Mouse (Mus musculus): ENCODE results near the gene Olfr876. TPM values are rescaled to one million over a fixed set of nuclear protein-coding genes. Genes with fewer than 3 reads are reported as not detected.
"Not testable (repeated sequence)": the region's sequence is repeated elsewhere in the genome, so short reads cannot be mapped to it uniquely, and the experiment has no call there.

Olfr876 gene
- polyA plus RNA-seq (2015; fragmentation: Nextera tagmentation; extraction: Ambion mirVana): not detected in 2 replicates

DNA sequence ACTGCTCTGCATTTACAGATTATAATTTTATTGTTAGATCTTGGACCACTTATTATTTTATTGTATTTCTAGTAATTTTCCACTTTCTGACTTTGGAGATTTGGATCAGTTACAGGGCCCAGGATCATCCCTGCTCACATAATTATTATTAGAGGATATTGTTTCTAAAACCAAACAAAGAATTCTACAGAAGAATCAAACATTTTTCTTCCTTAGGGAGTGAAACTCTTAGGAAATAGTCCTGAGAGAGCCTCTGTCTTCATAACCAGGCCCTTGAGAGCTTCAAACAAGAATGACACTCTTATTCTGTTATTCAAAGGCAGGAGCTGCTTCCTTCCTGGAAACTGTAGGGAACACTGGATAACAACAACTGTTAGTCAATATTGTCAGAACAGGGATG lies at the start of gene Olfr876:
Olfr876 (plus strand) TSS at position 301 of the 400 bp plus-strand sequence.
- H3K36me3 ChIP-seq (ENCODE audit: control insufficient read depth, insufficient read depth, low read length): no peaks in the 10 kb centered on the region
- no peaks in the 10 kb centered on the region for H3K4me1 ChIP-seq (replicated peaks; ENCODE audit: control insufficient read depth, insufficient read depth)
- H3K4me2 ChIP-seq (replicated peaks; ENCODE audit: low read depth): no peak within 1 kb of the TSS
- H3K9ac ChIP-seq (ENCODE audit: low read length): no peak within 1 kb of the TSS
- DNase-seq (ENCODE audit: low spot score): no peak
- TF ChIP-seq CTCF (IDR thresholded peaks at IDR 0.05; ENCODE audit: low read depth): no peak
- no peak for TF ChIP-seq EP300 (optimal IDR thresholded peaks at IDR 0.05)
- H3K27me3 ChIP-seq (ENCODE audit: control insufficient read depth, insufficient read depth, low read length): no peaks in the 10 kb centered on the region
- no peak for ATAC-seq (ENCODE audit: low FRiP score, low TSS enrichment)
- H3K4me3 ChIP-seq (ENCODE audit: low read depth, low read length): no peak within 1 kb of the TSS
- H3K27ac ChIP-seq (replicated peaks): no peak within 1 kb of the TSS
- H3K9me3 ChIP-seq (ENCODE audit: control insufficient read depth, low read length): no peaks in the 10 kb centered on the region

DNA sequence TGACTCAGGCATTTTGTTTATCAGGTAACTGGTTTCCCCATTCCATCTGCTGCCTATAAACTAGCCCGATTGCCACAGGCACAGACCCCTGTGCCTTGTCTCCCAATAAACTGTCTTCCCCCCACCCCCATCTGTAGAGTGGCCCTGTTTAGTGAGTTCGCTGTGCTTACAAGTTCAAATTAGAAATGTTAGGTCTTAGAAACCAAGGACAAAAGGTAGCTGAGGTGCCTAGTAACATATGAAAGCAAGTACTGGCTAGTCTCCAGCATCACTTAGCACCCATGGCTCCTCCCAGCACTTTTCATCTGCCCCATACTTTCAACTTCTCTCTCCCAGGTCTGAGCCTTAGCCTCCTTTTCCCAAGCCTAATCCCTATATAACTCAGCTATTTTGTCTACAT lies 41.1 kb upstream of the Olfr876 start:
- DNase-seq (ENCODE audit: low spot score) (no peak), ATAC-seq (ENCODE audit: low FRiP score, low TSS enrichment) (no peak)
- Histone ChIP-seq H3K36me3 (ENCODE audit: control insufficient read depth, insufficient read depth, low read length) (no peaks in the 10 kb centered on the region), H3K4me3 (ENCODE audit: low read depth, low read length) (no peak overlapping the region), H3K9me3 (ENCODE audit: control insufficient read depth, low read length) (no peaks in the 10 kb centered on the region), H3K4me1 (replicated peaks; ENCODE audit: control insufficient read depth, insufficient read depth) (no peaks in the 10 kb centered on the region), H3K9ac (ENCODE audit: low read length) (no peak overlapping the region), H3K27ac (replicated peaks) (no peak overlapping the region), H3K27me3 (ENCODE audit: control insufficient read depth, insufficient read depth, low read length) (no peaks in the 10 kb centered on the region), H3K4me2 (replicated peaks; ENCODE audit: low read depth) (no peak overlapping the region)
- 80% methylated on average over 2 of the region's 2 CpGs for WGBS
- TF ChIP-seq CTCF (IDR thresholded peaks at IDR 0.05; ENCODE audit: low read depth) (no peak), EP300 (optimal IDR thresholded peaks at IDR 0.05) (no peak)

DNA sequence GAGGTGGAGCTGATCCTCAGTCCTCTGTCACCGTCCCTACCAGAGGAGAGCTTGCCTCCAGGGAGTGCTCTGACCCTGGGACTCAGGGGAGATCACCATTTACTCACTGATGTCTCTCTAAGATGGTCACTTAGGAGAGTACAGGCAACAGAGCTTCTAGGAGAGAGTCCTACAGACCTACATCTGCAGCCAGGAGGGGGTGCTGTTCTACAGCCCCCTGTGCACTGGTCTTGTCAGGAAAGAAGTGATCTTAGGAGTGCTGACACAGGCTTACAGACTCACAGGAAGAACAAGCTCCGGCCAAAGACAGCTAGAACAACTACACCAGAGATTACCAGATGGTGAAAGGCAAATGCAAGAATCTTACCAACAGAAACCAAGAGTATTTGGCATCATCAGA lies 40.3 kb upstream of the Olfr876 start:
- Histone ChIP-seq H3K4me1 (replicated peaks; ENCODE audit: control insufficient read depth, insufficient read depth) (no peaks in the 10 kb centered on the region), H3K9me3 (ENCODE audit: control insufficient read depth, low read length) (no peaks in the 10 kb centered on the region), H3K4me2 (replicated peaks; ENCODE audit: low read depth) (no peak overlapping the region), H3K27ac (replicated peaks) (no peak overlapping the region), H3K27me3 (ENCODE audit: control insufficient read depth, insufficient read depth, low read length) (no peaks in the 10 kb centered on the region), H3K9ac (ENCODE audit: low read length) (no peak overlapping the region), H3K36me3 (ENCODE audit: control insufficient read depth, insufficient read depth, low read length) (no peaks in the 10 kb centered on the region), H3K4me3 (ENCODE audit: low read depth, low read length) (no peak overlapping the region)
- WGBS: 52% methylated on average over 2 of the region's 2 CpGs
- no peak for ATAC-seq (ENCODE audit: low FRiP score, low TSS enrichment)
- no peak for TF ChIP-seq EP300 (optimal IDR thresholded peaks at IDR 0.05)
- peak; percentile 37; the same call in 1 of the 2 replicates for TF ChIP-seq CTCF (IDR thresholded peaks at IDR 0.05; ENCODE audit: low read depth)
- no peak for DNase-seq (ENCODE audit: low spot score)

DNA sequence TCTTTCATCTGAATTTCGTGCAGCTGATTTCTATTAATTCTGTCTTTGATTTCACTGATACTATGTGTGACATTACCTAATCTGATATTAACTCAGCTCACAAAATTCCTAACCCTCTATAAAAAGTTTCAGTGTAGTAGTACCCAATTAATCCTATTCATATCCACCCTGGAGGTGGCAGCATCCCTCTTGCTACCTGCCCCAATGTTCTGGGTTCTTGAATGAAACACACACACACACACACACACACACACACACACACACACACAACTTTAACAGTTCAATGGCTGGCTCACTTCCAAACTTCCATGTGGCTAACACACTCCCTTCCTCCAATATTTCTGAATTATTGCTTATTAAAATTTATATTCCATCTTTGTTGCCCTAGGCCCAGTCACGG lies 32.2 kb upstream of the Olfr876 start:
- no peak for TF ChIP-seq EP300 (optimal IDR thresholded peaks at IDR 0.05)
- no peak for TF ChIP-seq CTCF (IDR thresholded peaks at IDR 0.05; ENCODE audit: low read depth)
- Histone ChIP-seq H3K27ac (replicated peaks) (no peak overlapping the region), H3K4me3 (ENCODE audit: low read depth, low read length) (no peak overlapping the region), H3K4me2 (replicated peaks; ENCODE audit: low read depth) (no peak overlapping the region), H3K27me3 (ENCODE audit: control insufficient read depth, insufficient read depth, low read length) (no peaks in the 10 kb centered on the region), H3K9ac (ENCODE audit: low read length) (no peak overlapping the region), H3K9me3 (ENCODE audit: control insufficient read depth, low read length) (no peaks in the 10 kb centered on the region), H3K36me3 (ENCODE audit: control insufficient read depth, insufficient read depth, low read length) (no peaks in the 10 kb centered on the region), H3K4me1 (replicated peaks; ENCODE audit: control insufficient read depth, insufficient read depth) (no peaks in the 10 kb centered on the region)
- WGBS: 55% methylated on average over 2 of the region's 2 CpGs
- no peak for ATAC-seq (ENCODE audit: low FRiP score, low TSS enrichment)
- no peak for DNase-seq (ENCODE audit: low spot score)

DNA sequence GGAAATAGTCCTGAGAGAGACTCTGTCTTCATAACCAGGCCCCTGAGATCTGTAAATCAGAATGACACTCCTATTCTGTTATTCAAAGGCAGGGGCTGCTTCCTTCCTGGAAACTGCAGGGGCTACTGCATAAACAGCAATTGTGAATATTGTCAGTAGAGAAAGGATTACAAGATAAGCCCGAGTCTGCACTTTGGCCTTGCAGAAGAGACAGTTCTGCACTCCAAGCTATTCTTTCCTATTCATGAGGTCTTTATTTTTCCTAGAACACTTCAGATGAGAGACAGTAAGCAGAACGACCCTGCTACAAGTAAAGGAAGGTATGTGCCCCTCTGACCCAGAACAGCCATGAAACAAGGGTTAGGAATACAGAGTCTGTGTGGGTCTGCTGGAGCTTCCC lies 31.1 kb upstream of the Olfr876 start, which contains the start of gene Olfr875:
Olfr875 (plus strand) TSS at position 99 of the 400 bp plus-strand sequence.
- H3K4me3 ChIP-seq (ENCODE audit: low read depth, low read length): no peak within 1 kb of the TSS
- 40% methylated on average over 2 of the region's 2 CpGs for whole genome bisulfite sequencing
- H3K4me1 ChIP-seq (replicated peaks; ENCODE audit: control insufficient read depth, insufficient read depth): no peaks in the 10 kb centered on the region
- no peak within 1 kb of the TSS for H3K9ac ChIP-seq (ENCODE audit: low read length)
- H3K36me3 ChIP-seq (ENCODE audit: control insufficient read depth, insufficient read depth, low read length): no peaks in the 10 kb centered on the region
- H3K4me2 ChIP-seq (replicated peaks; ENCODE audit: low read depth): no peak within 1 kb of the TSS
- DNase-seq (ENCODE audit: low spot score) (no peak), ATAC-seq (ENCODE audit: low FRiP score, low TSS enrichment) (no peak)
- no peaks in the 10 kb centered on the region for H3K9me3 ChIP-seq (ENCODE audit: control insufficient read depth, low read length)
- no peak within 1 kb of the TSS for H3K27ac ChIP-seq (replicated peaks)
- no peaks in the 10 kb centered on the region for H3K27me3 ChIP-seq (ENCODE audit: control insufficient read depth, insufficient read depth, low read length)
- TF ChIP-seq CTCF (IDR thresholded peaks at IDR 0.05; ENCODE audit: low read depth): no peak
- no peak for TF ChIP-seq EP300 (optimal IDR thresholded peaks at IDR 0.05)

DNA sequence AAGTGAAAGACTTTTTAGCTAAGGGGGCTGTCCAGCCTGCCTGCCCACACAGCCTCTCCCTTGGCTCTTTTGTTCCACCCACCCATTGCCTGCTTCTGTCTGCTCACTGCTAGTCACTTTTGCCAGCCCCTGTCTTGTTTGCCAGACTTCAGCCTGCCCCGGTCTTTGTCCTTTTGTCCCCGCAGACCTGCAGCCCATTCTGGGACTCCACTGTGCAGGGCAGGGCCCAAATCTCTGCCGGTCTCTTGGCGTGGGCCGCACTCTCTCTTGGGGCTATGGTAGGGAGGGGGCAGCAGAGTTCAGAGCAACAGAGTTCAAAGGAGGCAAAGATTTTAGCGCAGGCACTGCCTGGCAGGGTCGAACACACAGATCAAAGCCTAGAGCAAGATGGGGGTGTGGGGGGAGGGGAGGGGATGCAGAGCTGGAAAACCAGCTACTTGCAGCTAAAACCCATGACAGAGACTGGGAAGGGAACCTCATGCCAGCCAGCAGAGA lies 20.0 kb upstream of the Olfr876 start:
- Histone ChIP-seq H3K4me1 (replicated peaks; ENCODE audit: control insufficient read depth, insufficient read depth) (no peaks in the 10 kb centered on the region), H3K4me2 (replicated peaks; ENCODE audit: low read depth) (peak overlapping the region; percentile 37), H3K9me3 (ENCODE audit: control insufficient read depth, low read length) (no peaks in the 10 kb centered on the region), H3K27me3 (ENCODE audit: control insufficient read depth, insufficient read depth, low read length) (no peaks in the 10 kb centered on the region), H3K9ac (ENCODE audit: low read length) (no peak overlapping the region), H3K36me3 (ENCODE audit: control insufficient read depth, insufficient read depth, low read length) (no peaks in the 10 kb centered on the region), H3K4me3 (ENCODE audit: low read depth, low read length) (no peak overlapping the region), H3K27ac (replicated peaks) (no peak overlapping the region)
- peak; percentile 16 for DNase-seq (ENCODE audit: low spot score)
- no peak for TF ChIP-seq EP300 (optimal IDR thresholded peaks at IDR 0.05)
- TF ChIP-seq CTCF (IDR thresholded peaks at IDR 0.05; ENCODE audit: low read depth): no peak
- 0 out of 2 replicates have a peak, but pooled peaks have one; percentile 18 for ATAC-seq (ENCODE audit: low FRiP score, low TSS enrichment)
- WGBS: 3% methylated on average over 7 of the region's 7 CpGs

DNA sequence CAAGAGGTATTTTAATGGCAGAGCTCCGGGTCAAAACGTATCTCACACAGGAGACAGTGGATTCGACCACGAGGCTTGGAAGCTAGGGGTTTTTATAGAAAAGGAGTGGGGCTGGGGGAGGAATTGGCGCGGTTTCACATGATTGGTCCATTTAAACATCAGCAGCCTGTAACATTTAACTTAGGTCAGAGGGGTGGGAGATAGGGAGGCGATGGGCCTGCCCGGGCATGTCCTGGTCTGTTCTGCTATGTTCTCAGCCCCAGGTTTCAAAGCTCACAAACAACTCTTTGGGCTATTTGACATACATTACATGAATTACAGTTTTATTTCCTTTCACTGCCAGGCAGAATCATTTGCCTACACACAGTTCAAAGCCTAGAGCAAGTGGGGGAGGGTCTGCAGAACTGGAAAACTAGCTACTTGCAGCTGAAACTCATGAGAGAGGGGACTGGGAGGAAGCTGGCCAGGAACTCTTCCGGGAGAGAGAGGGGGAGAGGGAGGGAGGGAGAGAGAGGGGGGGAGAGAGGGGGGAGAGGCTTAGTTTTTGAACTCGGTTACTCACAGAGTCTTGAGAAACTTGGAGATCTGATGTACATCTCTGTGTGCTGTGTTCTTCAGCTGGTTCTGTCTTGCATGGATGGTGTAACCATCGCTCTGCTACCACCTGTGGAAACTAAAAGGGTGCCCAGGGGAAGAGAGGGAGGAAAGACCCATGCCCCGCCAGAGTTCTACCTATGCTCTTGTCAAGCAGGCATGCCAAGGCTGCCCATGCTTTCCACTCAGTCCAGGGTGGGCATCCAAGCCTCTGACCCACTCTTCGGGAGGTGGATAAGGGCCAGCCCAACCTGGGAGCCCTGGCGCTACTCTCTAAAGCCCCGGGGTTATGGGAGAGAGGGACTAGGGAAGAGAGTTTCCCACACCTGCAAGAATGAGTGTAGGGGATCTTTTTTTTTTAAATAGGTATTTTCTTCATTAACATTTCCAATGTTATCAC lies 19.1 kb upstream of the Olfr876 start:
- not testable (repeated sequence) for ATAC-seq (ENCODE audit: low FRiP score, low TSS enrichment); H3K27me3 ChIP-seq (ENCODE audit: control insufficient read depth, insufficient read depth, low read length); H3K27ac ChIP-seq (replicated peaks); H3K9ac ChIP-seq (ENCODE audit: low read length); H3K4me2 ChIP-seq (replicated peaks; ENCODE audit: low read depth); H3K4me1 ChIP-seq (replicated peaks; ENCODE audit: control insufficient read depth, insufficient read depth); H3K9me3 ChIP-seq (ENCODE audit: control insufficient read depth, low read length); H3K36me3 ChIP-seq (ENCODE audit: control insufficient read depth, insufficient read depth, low read length); DNase-seq (ENCODE audit: low spot score); H3K4me3 ChIP-seq (ENCODE audit: low read depth, low read length)
- 57% methylated on average over 11 of the region's 15 CpGs for WGBS
